Mouse (Mus musculus): ENCODE results near the gene Pld4. TPM values are rescaled to one million over a fixed set of nuclear protein-coding genes. Genes with fewer than 3 reads are reported as not detected.
"Not testable (repeated sequence)": the region's sequence is repeated elsewhere in the genome, so short reads cannot be mapped to it uniquely, and the experiment has no call there.

Pld4 gene
- polyA plus RNA-seq, 1 experiment from 2014 or later = 5.2 TPM

DNA sequence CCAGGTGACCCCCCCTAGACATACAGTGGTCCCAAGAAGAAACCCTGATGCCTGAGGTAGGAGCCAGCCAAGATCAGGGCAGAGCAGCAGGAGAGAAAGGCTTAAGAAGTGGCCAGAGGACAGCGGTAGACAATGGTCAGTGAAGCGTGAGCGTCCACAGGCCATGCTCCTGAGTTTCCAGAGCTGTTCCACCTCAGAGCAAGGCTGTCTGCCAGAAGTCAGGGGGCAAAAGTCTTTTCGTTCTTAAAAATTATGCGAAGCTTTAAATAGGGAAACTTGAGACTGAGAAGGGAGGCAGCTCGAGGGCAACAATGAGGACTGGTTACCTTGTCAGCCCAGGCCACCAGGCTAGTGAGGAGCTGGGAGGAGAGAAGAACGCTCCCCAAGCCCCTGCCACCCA lies 52.9 kb downstream of the Pld4 start:
- 87% methylated on average over 7 of the region's 7 CpGs for WGBS
- Histone ChIP-seq H3K36me3 (peaks cover 72% of the 10 kb centered on the region), H3K27ac (no peak overlapping the region), H3K9me3 (no peaks in the 10 kb centered on the region), H3K4me3 (no peak overlapping the region), H3K4me1 (replicated peaks) (peaks cover 24% of the 10 kb centered on the region), H3K27me3 (ENCODE audit: insufficient read depth, poor library complexity, severe bottlenecking) (peaks cover 8% of the 10 kb centered on the region; the same call in 1 of the 2 replicates)
- no peak for DNase-seq (ENCODE audit: low spot score)

DNA sequence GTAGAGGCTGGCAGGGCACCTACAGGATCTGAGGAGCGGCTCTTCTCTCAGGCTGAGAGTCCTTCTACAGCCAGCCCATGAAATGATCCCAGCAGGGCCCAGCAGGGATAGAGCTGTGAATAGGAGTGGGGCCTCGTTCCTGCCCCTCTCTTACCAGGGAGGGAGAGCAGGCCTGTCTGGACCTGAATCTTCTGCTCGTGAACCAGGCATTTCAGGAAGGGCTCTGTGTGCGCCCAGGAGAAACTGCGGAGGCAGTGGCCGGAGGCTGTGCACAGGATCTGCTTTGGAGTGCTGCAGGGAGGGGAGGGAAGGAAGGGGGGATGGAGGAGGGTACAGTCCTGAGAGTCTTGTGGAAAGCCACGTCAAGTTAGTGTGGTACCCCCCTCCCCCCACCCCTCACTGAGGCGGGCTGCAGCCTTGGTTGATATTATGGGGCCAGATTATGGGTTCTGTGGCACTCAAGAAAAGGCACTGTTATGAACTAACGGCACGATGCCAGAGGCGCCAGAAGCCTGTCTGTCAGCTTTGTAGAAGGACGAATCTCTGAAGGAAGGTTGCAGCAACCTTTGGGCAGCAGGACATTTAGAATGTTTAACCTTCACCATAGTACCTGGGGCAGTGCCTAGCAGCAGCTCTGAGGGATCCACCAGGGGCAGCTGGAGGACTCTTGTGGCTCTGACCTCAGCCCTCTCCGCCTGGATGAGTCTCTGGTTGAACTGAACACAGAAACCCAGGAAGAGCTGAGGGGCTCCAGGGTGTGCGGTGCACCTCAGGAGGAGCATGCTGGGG lies 54.4 kb downstream of the Pld4 start:
- WGBS = 79% methylated on average over 14 of the region's 14 CpGs
- Histone ChIP-seq H3K27ac (no peak overlapping the region), H3K36me3 (peaks cover 87% of the 10 kb centered on the region), H3K4me1 (replicated peaks) (peaks cover 10% of the 10 kb centered on the region), H3K27me3 (ENCODE audit: insufficient read depth, poor library complexity, severe bottlenecking) (peaks cover 8% of the 10 kb centered on the region; the same call in 1 of the 2 replicates), H3K4me3 (no peak overlapping the region), H3K9me3 (no peaks in the 10 kb centered on the region)
- no peak for DNase-seq (ENCODE audit: low spot score)

DNA sequence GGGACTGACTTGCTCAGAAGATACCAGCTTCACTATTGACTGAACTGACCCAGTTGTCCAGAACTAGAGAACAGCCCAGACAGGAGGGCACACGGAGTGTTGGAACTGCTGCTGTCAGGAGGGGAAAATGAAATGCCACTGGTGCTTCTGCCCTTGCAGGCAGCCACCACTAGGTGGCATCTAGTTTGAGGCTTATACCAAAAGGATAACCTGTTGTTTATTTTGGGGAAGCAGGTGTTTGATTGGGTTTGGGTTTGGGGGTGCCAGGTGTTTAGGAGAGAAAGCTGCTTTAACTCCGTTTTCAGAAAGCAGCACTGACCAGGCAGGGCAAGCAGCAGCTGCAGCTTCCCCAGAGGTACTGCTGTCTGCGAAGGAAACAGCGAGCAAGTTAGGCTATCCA lies 55.8 kb downstream of the Pld4 start:
- WGBS = 57% methylated on average over 4 of the region's 4 CpGs
- Histone ChIP-seq H3K9me3 (no peaks in the 10 kb centered on the region), H3K4me1 (replicated peaks) (peaks cover 4% of the 10 kb centered on the region; the same call in 1 of the 2 replicates), H3K36me3 (peaks cover 99% of the 10 kb centered on the region), H3K27me3 (ENCODE audit: insufficient read depth, poor library complexity, severe bottlenecking) (no peaks in the 10 kb centered on the region), H3K27ac (no peak overlapping the region), H3K4me3 (no peak overlapping the region)
- peak; percentile 57 for DNase-seq (ENCODE audit: low spot score)

DNA sequence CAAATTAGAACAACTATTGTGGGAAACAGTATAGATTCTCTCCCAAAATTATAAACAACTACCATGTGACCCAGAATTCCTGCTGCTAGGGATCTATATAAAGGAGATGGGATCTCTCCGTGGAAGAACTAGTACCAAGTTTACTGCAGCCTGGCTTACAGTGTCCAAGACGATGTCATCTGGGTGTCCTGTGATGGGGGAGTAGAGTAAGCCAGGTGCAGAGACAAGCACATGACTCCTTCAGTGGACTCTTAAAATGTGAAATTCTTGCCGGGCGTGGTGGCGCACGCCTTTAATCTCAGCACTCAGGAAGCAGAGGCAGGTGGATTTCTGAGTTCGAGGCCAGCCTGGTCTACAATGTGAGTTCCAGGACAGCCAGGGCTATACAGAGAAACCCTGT lies 56.4 kb downstream of the Pld4 start:
- peaks cover 99% of the 10 kb centered on the region for H3K36me3 ChIP-seq

More for the DNA sequence above, 56.4 kb downstream of the Pld4 start:
- not testable (repeated sequence) for H3K9me3 ChIP-seq; H3K27ac ChIP-seq; DNase-seq (ENCODE audit: low spot score); H3K27me3 ChIP-seq (ENCODE audit: insufficient read depth, poor library complexity, severe bottlenecking); H3K4me1 ChIP-seq (replicated peaks); H3K4me3 ChIP-seq
- WGBS = 82% methylated on average over 7 of the region's 7 CpGs

Other genes with a start within 250 kb of the Pld4 start
- gene Tmem179, start 243.9 kb upstream of the Pld4 start, polyA plus RNA-seq (2016; fragmentation: Nextera tagmentation; extraction: Ambion mirVana) = 2.9 and 7.2 TPM in 2 replicates
- 1.5 and 1.8 TPM in 2 replicates for gene Inf2, start 171.9 kb upstream of the Pld4 start, polyA plus RNA-seq (2016; fragmentation: Nextera tagmentation; extraction: Ambion mirVana)
- 3.7 and 5.5 TPM in 2 replicates for gene Adssl1, start 140.6 kb upstream of the Pld4 start, polyA plus RNA-seq (2016; fragmentation: Nextera tagmentation; extraction: Ambion mirVana)
- 281 and 334 TPM in 2 replicates for gene Siva1, start 116.0 kb upstream of the Pld4 start, polyA plus RNA-seq (2016; fragmentation: Nextera tagmentation; extraction: Ambion mirVana)
- gene Akt1, start 85.8 kb upstream of the Pld4 start, polyA plus RNA-seq (2016; fragmentation: Nextera tagmentation; extraction: Ambion mirVana) = 50.9 and 56.8 TPM in 2 replicates
- gene Zbtb42, start 81.8 kb upstream of the Pld4 start, polyA plus RNA-seq (2016; fragmentation: Nextera tagmentation; extraction: Ambion mirVana) = 7.1 and 10.9 TPM in 2 replicates
- 6.7 and 8.7 TPM in 2 replicates for gene Cep170b, start 40.2 kb upstream of the Pld4 start, polyA plus RNA-seq (2016; fragmentation: Nextera tagmentation; extraction: Ambion mirVana)
- 0.16 and 0.37 TPM in 2 replicates for gene Ahnak2, start 42.0 kb downstream of the Pld4 start, polyA plus RNA-seq (2016; fragmentation: Nextera tagmentation; extraction: Ambion mirVana)
- gene Clba1, start 48.3 kb downstream of the Pld4 start, polyA plus RNA-seq (2016; fragmentation: Nextera tagmentation; extraction: Ambion mirVana) = 15.5 and 17.2 TPM in 2 replicates
- 176 and 179 TPM in 2 replicates for gene Cdca4, start 68.8 kb downstream of the Pld4 start, polyA plus RNA-seq (2016; fragmentation: Nextera tagmentation; extraction: Ambion mirVana)
- gene Gpr132, start 107.6 kb downstream of the Pld4 start, polyA plus RNA-seq (2016; fragmentation: Nextera tagmentation; extraction: Ambion mirVana) = 0.06 and 0.08 TPM in 2 replicates
- gene Jag2, start 169.1 kb downstream of the Pld4 start, polyA plus RNA-seq (2016; fragmentation: Nextera tagmentation; extraction: Ambion mirVana) = 4.7 and 4.8 TPM in 2 replicates
- gene Nudt14, start 181.5 kb downstream of the Pld4 start, polyA plus RNA-seq (2016; fragmentation: Nextera tagmentation; extraction: Ambion mirVana) = 79.5 and 83.0 TPM in 2 replicates
- gene Btbd6, start 215.8 kb downstream of the Pld4 start, polyA plus RNA-seq (2016; fragmentation: Nextera tagmentation; extraction: Ambion mirVana) = 22.8 and 27.2 TPM in 2 replicates
- gene Brf1, start 240.0 kb downstream of the Pld4 start, polyA plus RNA-seq (2016; fragmentation: Nextera tagmentation; extraction: Ambion mirVana) = 55.4 and 57.1 TPM in 2 replicates